Mouse (Mus musculus) liver, postnatal 0 days (tissue): ENCODE results near the gene Pigl. TPM values are rescaled to one million over a fixed set of nuclear protein-coding genes. Genes with fewer than 3 reads are reported as not detected.

Source experiments
- ATAC-seq: fragments of 200-750 bp; cut with Nextera tagmentation; 2 replicates; pipeline ENCODE4 v1.8.0; 2017; ENCODE audit warnings: mild to moderate bottlenecking, moderate library complexity
- DNase-seq: peaks from one replicate; pipeline ENCODE4 v3.0.0-alpha.2; 2016
- H3K27ac ChIP-seq: fragments of 300-500 bp; sonication (generic); 2 replicates; pipeline ENCODE4 v1.5.1; 2014; ENCODE audit warnings: antibody characterized with exemption, moderate library complexity, mild to moderate bottlenecking, low read depth
- H3K27me3 ChIP-seq: fragments of 300-500 bp; sonication (generic); 2 replicates; pipeline ENCODE4 v1.6.1; 2014; ENCODE audit warnings: low read length, control low read depth, mixed read lengths; ENCODE audit not compliant: insufficient read depth
- H3K36me3 ChIP-seq: fragments of 300-500 bp; sonication (generic); replicated peaks from 2 replicates; pipeline ENCODE4 v1.6.1; 2014; ENCODE audit warnings: mild to moderate bottlenecking, control low read depth, low read length, moderate library complexity, mixed read lengths; ENCODE audit not compliant: insufficient read depth
- H3K4me1 ChIP-seq: fragments of 300-500 bp; sonication (generic); 2 replicates; pipeline ENCODE4 v1.6.1; 2014; ENCODE audit warnings: antibody characterized with exemption, mild to moderate bottlenecking, control low read depth; ENCODE audit not compliant: insufficient read depth
- H3K4me2 ChIP-seq: fragments of 300-500 bp; sonication (generic); 2 replicates; pipeline ENCODE4 v1.6.1; 2014; ENCODE audit warnings: low read depth, mild to moderate bottlenecking, low read length, moderate library complexity, mixed read lengths
- H3K4me3 ChIP-seq: fragments of 300-500 bp; sonication (generic); 2 replicates; pipeline ENCODE4 v1.5.1; 2014; ENCODE audit warnings: low read depth, low read length
- H3K9ac ChIP-seq: fragments of 300-500 bp; sonication (generic); replicated peaks from 2 replicates; pipeline ENCODE4 v1.6.1; 2014; ENCODE audit warnings: mild to moderate bottlenecking, moderate library complexity
- H3K9me3 ChIP-seq: fragments of 300-500 bp; sonication (generic); 2 replicates; pipeline ENCODE4 v1.6.1; 2016; ENCODE audit warnings: mild to moderate bottlenecking, control low read depth, low read length, mixed read lengths
- CTCF ChIP-seq: sonication (generic); IDR thresholded peaks from 2 replicates; pipeline ENCODE4 v1.5.1; 2016; ENCODE audit warnings: antibody characterized with exemption, low read depth
- EP300 ChIP-seq: IDR thresholded peaks from 2 replicates; pipeline ENCODE4 v1.6.1; 2016; ENCODE audit warnings: antibody characterized with exemption, low read depth, mild to moderate bottlenecking
- WGBS: fragments of 180-500 bp; shearing (Covaris S2); extraction: QIAGEN DNeasy Blood & Tissue Kit; methylation state at CpG from one replicate; pipeline ENCODE4 v1.1.7; 2014; ENCODE audit not compliant: insufficient replicate concordance; 5-methylcytosine and 5-hydroxymethylcytosine counted together
- polyA plus RNA-seq: library from polyadenylated mRNA; unstranded; fragments of >200 nt; fragmentation: Nextera tagmentation; extraction: Ambion mirVana; gene quantifications from 2 replicates; pipeline ENCODE4 v1.2.1, GENCODE M21; 2015

The Pigl gene
- polyA plus RNA-seq, 1 experiment from 2014 or later: 2.7 TPM

DNA sequence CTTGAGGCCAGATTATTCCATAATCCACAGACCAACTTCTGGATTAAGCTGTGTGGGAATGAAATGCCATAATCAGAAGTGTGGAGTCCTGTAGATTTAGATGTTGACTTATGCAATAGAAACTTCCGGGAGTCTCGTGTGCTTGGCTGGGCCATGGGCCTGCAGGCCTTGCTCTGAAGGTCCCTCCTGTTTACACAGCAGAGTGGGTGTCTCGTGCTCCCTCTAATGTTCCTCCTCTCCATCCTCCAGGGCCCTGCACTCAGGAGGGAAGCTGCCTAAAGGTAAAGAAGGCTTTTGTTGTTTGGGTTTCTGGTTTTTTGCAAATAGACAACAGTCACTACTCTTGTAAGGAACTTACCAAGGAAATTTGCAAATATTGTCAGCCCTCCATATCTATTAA, 51.3 kb downstream of the Pigl start:
- no peak for ATAC-seq
- H3K9me3 ChIP-seq: no peaks in the 10 kb centered on the region
- 55% methylated on average over 3 of the region's 3 CpGs for WGBS
- no peak overlapping the region for H3K4me3 ChIP-seq
- no peak for TF ChIP-seq CTCF
- no peak for TF ChIP-seq EP300
- H3K27ac ChIP-seq: no peak overlapping the region
- no peak for DNase-seq
- no peak overlapping the region for H3K9ac ChIP-seq
- H3K27me3 ChIP-seq: no peaks in the 10 kb centered on the region
- H3K4me1 ChIP-seq: no peaks in the 10 kb centered on the region; the same call in 1 of the 2 replicates
- no peak overlapping the region for H3K4me2 ChIP-seq
- H3K36me3 ChIP-seq: no peaks in the 10 kb centered on the region

DNA sequence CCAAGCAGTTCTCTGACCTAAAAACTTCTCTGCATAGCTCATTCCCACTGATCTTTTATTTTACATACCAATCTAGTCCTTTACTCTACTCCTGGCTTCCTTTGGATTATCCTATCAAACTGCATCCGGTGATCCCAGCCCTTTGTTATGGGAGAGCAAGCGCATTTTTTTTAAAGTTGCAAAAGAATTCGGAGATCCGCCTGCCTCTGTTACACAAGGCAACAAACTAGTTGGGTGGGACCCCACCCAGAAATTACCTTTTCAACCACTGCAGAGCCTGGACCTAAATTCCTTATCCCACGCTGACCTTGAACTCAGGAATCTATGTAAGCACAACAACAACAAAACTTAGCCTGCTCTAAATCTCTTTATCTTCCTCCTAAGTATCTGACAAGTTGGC, 52.7 kb downstream of the Pigl start:
- Histone ChIP-seq H3K27ac (no peak overlapping the region), H3K27me3 (no peaks in the 10 kb centered on the region), H3K9me3 (no peaks in the 10 kb centered on the region), H3K4me1 (no peaks in the 10 kb centered on the region; the same call in 1 of the 2 replicates), H3K9ac (no peak overlapping the region), H3K4me2 (no peak overlapping the region), H3K4me3 (no peak overlapping the region), H3K36me3 (no peaks in the 10 kb centered on the region)
- ATAC-seq: no peak
- TF ChIP-seq CTCF (no peak), EP300 (no peak)
- 83% methylated on average over 5 of the region's 5 CpGs for WGBS
- no peak for DNase-seq

DNA sequence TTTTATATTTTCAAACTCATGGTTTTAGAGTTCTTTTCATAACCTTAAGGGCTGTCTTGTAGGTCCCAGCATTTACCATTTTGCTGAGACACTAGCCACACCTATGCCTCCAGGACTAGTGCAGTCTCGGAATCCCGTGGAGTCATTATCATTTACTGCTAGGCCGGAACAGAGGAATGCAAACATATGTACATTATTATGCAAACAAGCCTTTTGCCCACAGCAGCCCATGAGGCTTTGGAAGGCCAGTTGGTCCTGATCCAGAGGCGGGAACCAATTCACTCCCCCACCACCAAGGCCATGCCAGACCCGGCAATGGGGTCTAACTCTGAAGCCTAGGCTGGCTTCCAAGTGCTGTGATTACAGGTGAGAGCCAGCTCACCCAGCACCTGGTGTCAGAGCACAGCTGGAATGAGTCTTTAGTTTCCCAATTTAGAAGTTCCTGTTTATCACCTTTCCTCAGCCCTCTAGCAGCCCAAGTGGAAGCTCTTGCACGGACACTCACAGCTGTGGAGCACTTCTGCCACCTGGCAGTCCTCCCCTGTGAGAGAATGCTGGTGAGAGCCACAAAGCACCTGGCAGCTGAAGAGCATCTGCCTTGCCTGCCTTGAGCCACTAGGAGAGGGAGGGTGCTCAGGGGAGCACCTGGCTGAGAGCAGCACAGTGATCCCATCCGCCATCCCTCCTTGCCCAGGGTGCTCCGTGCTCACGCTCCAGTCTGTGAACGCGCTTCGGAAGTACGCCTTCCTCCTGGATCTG, 53.4 kb downstream of the Pigl start:
- DNase-seq (no peak), ATAC-seq (no peak)
- no peaks in the 10 kb centered on the region for H3K27me3 ChIP-seq
- 0 out of 2 replicates have a peak, but pooled peaks have one; percentile 14 for TF ChIP-seq CTCF
- TF ChIP-seq EP300: no peak
- no peak overlapping the region for H3K4me2 ChIP-seq
- H3K27ac ChIP-seq: no peak overlapping the region
- H3K4me3 ChIP-seq: no peak overlapping the region
- WGBS: 82% methylated on average over 13 of the region's 13 CpGs
- no peaks in the 10 kb centered on the region; the same call in 1 of the 2 replicates for H3K4me1 ChIP-seq
- no peaks in the 10 kb centered on the region for H3K36me3 ChIP-seq
- no peaks in the 10 kb centered on the region for H3K9me3 ChIP-seq
- H3K9ac ChIP-seq: no peak overlapping the region

DNA sequence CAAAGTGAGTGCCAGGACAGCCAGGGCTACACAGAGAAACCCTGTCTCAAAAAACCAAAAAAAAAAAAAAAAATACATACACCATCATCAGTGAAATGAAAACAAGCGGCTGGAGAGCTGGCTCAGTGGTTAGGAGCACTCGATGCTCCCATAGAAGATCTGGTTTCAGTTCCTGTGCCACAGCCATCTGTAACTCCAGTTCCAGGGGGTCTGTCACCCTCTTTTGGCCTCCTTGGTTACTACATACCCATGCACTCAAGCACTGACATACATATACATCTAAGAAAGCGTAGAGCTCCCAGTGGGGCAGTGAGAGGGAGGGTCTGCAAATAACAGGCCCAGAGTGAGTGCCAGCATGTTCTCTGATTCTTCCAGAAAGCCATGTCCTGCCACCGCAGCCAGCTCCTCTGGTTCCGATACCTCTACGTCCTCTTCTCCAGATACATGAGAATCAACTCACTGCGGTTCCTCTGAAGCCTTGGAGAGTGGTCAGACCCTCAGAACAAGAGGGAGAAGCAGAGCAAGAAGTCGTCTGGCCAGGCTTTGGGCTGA, 54.3 kb downstream of the Pigl start:
- Histone ChIP-seq H3K4me3 (no peak overlapping the region), H3K36me3 (no peaks in the 10 kb centered on the region), H3K9ac (no peak overlapping the region), H3K27me3 (no peaks in the 10 kb centered on the region), H3K9me3 (no peaks in the 10 kb centered on the region), H3K27ac (no peak overlapping the region), H3K4me1 (no peaks in the 10 kb centered on the region; the same call in 1 of the 2 replicates), H3K4me2 (no peak overlapping the region)
- TF ChIP-seq EP300 (no peak), CTCF (peak; percentile 32; the same call in 1 of the 2 replicates)
- 85% methylated on average over 8 of the region's 8 CpGs for WGBS
- ATAC-seq (no peak), DNase-seq (no peak)

DNA sequence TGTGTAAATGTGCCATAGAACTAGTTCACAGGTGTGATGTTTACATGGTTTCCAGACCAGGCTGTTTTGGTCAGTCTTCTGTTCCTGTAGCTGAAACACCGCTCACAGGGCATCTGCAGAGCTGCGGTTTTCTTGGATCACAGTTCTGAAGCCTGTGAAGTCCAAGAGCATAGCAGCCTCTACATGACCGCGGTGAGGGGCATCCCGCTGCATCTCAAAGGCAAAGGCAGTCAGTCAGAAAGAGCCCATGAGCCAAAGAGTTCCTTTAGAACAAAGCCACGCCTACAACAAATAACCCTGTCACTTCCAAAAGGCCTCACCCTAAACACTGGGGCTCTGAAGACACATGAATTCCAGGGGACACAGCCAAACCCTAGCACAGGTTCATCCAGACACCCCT, 55.1 kb downstream of the Pigl start:
- Histone ChIP-seq H3K4me1 (no peaks in the 10 kb centered on the region; the same call in 1 of the 2 replicates), H3K36me3 (no peaks in the 10 kb centered on the region), H3K9me3 (no peaks in the 10 kb centered on the region), H3K27ac (no peak overlapping the region), H3K4me2 (no peak overlapping the region), H3K4me3 (no peak overlapping the region), H3K27me3 (no peaks in the 10 kb centered on the region), H3K9ac (no peak overlapping the region)
- WGBS: 80% methylated on average over 6 of the region's 6 CpGs
- DNase-seq: no peak
- TF ChIP-seq EP300: no peak
- TF ChIP-seq CTCF: no peak
- ATAC-seq: no peak

DNA sequence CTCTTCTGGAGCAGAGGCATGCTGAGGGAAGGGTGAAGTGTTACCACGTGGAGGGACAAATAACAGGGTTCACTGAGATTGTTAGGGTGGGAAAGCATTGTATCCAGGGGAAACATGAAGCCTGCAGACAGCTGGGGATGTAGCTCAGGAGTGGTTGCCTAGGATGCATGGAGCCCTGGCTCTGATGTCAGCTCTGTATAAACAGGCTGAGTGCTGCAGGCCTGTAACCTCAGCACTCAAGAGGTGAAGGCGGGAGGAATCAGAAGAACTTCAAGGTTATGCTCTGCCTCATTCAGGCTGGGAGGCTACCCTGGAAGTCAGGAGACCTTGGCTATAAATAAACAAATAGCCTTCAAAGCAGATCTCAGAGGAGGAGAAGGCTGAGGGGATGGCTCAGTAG, 60.7 kb downstream of the Pigl start:
- ATAC-seq (no peak), DNase-seq (no peak)
- no peak overlapping the region for H3K4me3 ChIP-seq
- no peak overlapping the region for H3K4me2 ChIP-seq
- H3K9ac ChIP-seq: no peak overlapping the region
- no peaks in the 10 kb centered on the region for H3K27me3 ChIP-seq
- no peaks in the 10 kb centered on the region for H3K4me1 ChIP-seq
- no peaks in the 10 kb centered on the region for H3K9me3 ChIP-seq
- H3K27ac ChIP-seq: no peak overlapping the region
- H3K36me3 ChIP-seq: no peaks in the 10 kb centered on the region
- TF ChIP-seq EP300: no peak
- no peak for TF ChIP-seq CTCF
- 62% methylated on average over 2 of the region's 2 CpGs for WGBS
